Mouse (Mus musculus): ENCODE results near the gene Haspin. TPM values are rescaled to one million over a fixed set of nuclear protein-coding genes. Genes with fewer than 3 reads are reported as not detected.

Gene Haspin
- 12.2 and 13.6 TPM in 2 replicates for total RNA-seq (2017)

GRCm38 (mm10) chr11:73137591-73138501 lies at the start of gene Haspin:
Gene Haspin (minus strand): TSS chr11:73138294.
- peak; percentile 90 to 93 for ATAC-seq (replicated peaks in 1 of 2; ENCODE audit: insufficient read depth in 1 of 2, low FRiP score in 2 of 2, low TSS enrichment in 1 of 2, low read depth in 1 of 2, poor library complexity in 2 of 2, severe bottlenecking in 2 of 2)

- no peak for ATAC-seq (replicated peaks in 1 of 2; ENCODE audit: insufficient read depth in 1 of 2, low FRiP score in 2 of 2, low TSS enrichment in 1 of 2, low read depth in 1 of 2, poor library complexity in 2 of 2, severe bottlenecking in 2 of 2)
Measured at GRCm38 (mm10) chr11:73187231-73187630, 49.1 kb upstream of the Haspin start.

- ATAC-seq (replicated peaks in 1 of 2; ENCODE audit: insufficient read depth in 1 of 2, low FRiP score in 2 of 2, low TSS enrichment in 1 of 2, low read depth in 1 of 2, poor library complexity in 2 of 2, severe bottlenecking in 2 of 2), result peak in 1 of 2 experiments; percentile 11; a peak in 1 of 4 replicates
Measured at GRCm38 (mm10) chr11:73185872-73186615, 48.0 kb upstream of the Haspin start.

GRCm38 (mm10) chr11:73177895-73178294 lies 39.8 kb upstream of the Haspin start:
- no peak for ATAC-seq (replicated peaks in 1 of 2; ENCODE audit: insufficient read depth in 1 of 2, low FRiP score in 2 of 2, low TSS enrichment in 1 of 2, low read depth in 1 of 2, poor library complexity in 2 of 2, severe bottlenecking in 2 of 2)

- peak; percentile 56 to 58 for ATAC-seq (replicated peaks in 1 of 2; ENCODE audit: insufficient read depth in 1 of 2, low FRiP score in 2 of 2, low TSS enrichment in 1 of 2, low read depth in 1 of 2, poor library complexity in 2 of 2, severe bottlenecking in 2 of 2)
Measured at GRCm38 (mm10) chr11:73177509-73177875, 39.4 kb upstream of the Haspin start.

- peak; percentile 94 to 96 for ATAC-seq (replicated peaks in 1 of 2; ENCODE audit: insufficient read depth in 1 of 2, low FRiP score in 2 of 2, low TSS enrichment in 1 of 2, low read depth in 1 of 2, poor library complexity in 2 of 2, severe bottlenecking in 2 of 2)
Measured at GRCm38 (mm10) chr11:73176608-73177508, 38.8 kb upstream of the Haspin start, which contains the start of the genes Emc6 and Tax1bp3. Gene Emc6 (minus strand): TSS chr11:73177037. Gene Tax1bp3 (plus strand): TSS chr11:73177083.

- ATAC-seq (replicated peaks in 1 of 2; ENCODE audit: insufficient read depth in 1 of 2, low FRiP score in 2 of 2, low TSS enrichment in 1 of 2, low read depth in 1 of 2, poor library complexity in 2 of 2, severe bottlenecking in 2 of 2), result no peak
Measured at GRCm38 (mm10) chr11:73176186-73176585, 38.1 kb upstream of the Haspin start.

GRCm38 (mm10) chr11:73175612-73176011 lies 37.5 kb upstream of the Haspin start:
- ATAC-seq (replicated peaks in 1 of 2; ENCODE audit: insufficient read depth in 1 of 2, low FRiP score in 2 of 2, low TSS enrichment in 1 of 2, low read depth in 1 of 2, poor library complexity in 2 of 2, severe bottlenecking in 2 of 2), result no peak

GRCm38 (mm10) chr11:73172186-73172585 lies 34.1 kb upstream of the Haspin start:
- no peak for ATAC-seq (replicated peaks in 1 of 2; ENCODE audit: insufficient read depth in 1 of 2, low FRiP score in 2 of 2, low TSS enrichment in 1 of 2, low read depth in 1 of 2, poor library complexity in 2 of 2, severe bottlenecking in 2 of 2)

GRCm38 (mm10) chr11:73169231-73169630 lies 31.1 kb upstream of the Haspin start:
- ATAC-seq (replicated peaks in 1 of 2; ENCODE audit: insufficient read depth in 1 of 2, low FRiP score in 2 of 2, low TSS enrichment in 1 of 2, low read depth in 1 of 2, poor library complexity in 2 of 2, severe bottlenecking in 2 of 2), result peak; percentile 70 to 76; a peak in 3 of 4 replicates

GRCm38 (mm10) chr11:73168576-73168975 lies 30.5 kb upstream of the Haspin start:
- no peak for ATAC-seq (replicated peaks in 1 of 2; ENCODE audit: insufficient read depth in 1 of 2, low FRiP score in 2 of 2, low TSS enrichment in 1 of 2, low read depth in 1 of 2, poor library complexity in 2 of 2, severe bottlenecking in 2 of 2)

- ATAC-seq (replicated peaks in 1 of 2; ENCODE audit: insufficient read depth in 1 of 2, low FRiP score in 2 of 2, low TSS enrichment in 1 of 2, low read depth in 1 of 2, poor library complexity in 2 of 2, severe bottlenecking in 2 of 2), result no peak
Measured at GRCm38 (mm10) chr11:73168071-73168470, 30.0 kb upstream of the Haspin start.

GRCm38 (mm10) chr11:73162284-73162683 lies 24.2 kb upstream of the Haspin start:
- no peak for ATAC-seq (replicated peaks in 1 of 2; ENCODE audit: insufficient read depth in 1 of 2, low FRiP score in 2 of 2, low TSS enrichment in 1 of 2, low read depth in 1 of 2, poor library complexity in 2 of 2, severe bottlenecking in 2 of 2)

GRCm38 (mm10) chr11:73161616-73162015 lies 23.5 kb upstream of the Haspin start:
- no peak for ATAC-seq (replicated peaks in 1 of 2; ENCODE audit: insufficient read depth in 1 of 2, low FRiP score in 2 of 2, low TSS enrichment in 1 of 2, low read depth in 1 of 2, poor library complexity in 2 of 2, severe bottlenecking in 2 of 2)

- no peak for ATAC-seq (replicated peaks in 1 of 2; ENCODE audit: insufficient read depth in 1 of 2, low FRiP score in 2 of 2, low TSS enrichment in 1 of 2, low read depth in 1 of 2, poor library complexity in 2 of 2, severe bottlenecking in 2 of 2)
Measured at GRCm38 (mm10) chr11:73160811-73161200, 22.7 kb upstream of the Haspin start.

GRCm38 (mm10) chr11:73159957-73160810 lies 22.1 kb upstream of the Haspin start, which contains the start of gene P2rx5:
Gene P2rx5 (plus strand): TSS chr11:73160421.
- ATAC-seq (replicated peaks in 1 of 2; ENCODE audit: insufficient read depth in 1 of 2, low FRiP score in 2 of 2, low TSS enrichment in 1 of 2, low read depth in 1 of 2, poor library complexity in 2 of 2, severe bottlenecking in 2 of 2), result peak; percentile 69 to 80
